Mouse (Mus musculus): ENCODE measurements at regions not wholly inside any gene's neighbourhood (a gene's known extent, or its start where the extent isn't known, plus 50 kb on each side); places are given as distances from the start of the nearest gene placed in this dataset.

- no peak for DNase-seq
Observed at GRCm38 (mm10) chr1:94582526-94582925, 530.2 kb upstream of the Pdcd1 start.

GRCm38 (mm10) chr1:94581650-94582405, 529.5 kb upstream of the Pdcd1 start:
- DNase-seq: no peak

- no peak for DNase-seq
Observed at GRCm38 (mm10) chr1:94532773-94533541, 480.6 kb upstream of the Pdcd1 start.

- DNase-seq: no peak
Observed at GRCm38 (mm10) chr1:94504080-94504520, 451.7 kb upstream of the Pdcd1 start.

GRCm38 (mm10) chr1:94503379-94504079, 451.2 kb upstream of the Pdcd1 start:
- DNase-seq: no peak

GRCm38 (mm10) chr1:94502066-94502861, 449.9 kb upstream of the Pdcd1 start:
- no peak for DNase-seq

GRCm38 (mm10) chr1:94496992-94497391, 444.6 kb upstream of the Pdcd1 start:
- DNase-seq: no peak

GRCm38 (mm10) chr1:94496341-94496740, 444.0 kb upstream of the Pdcd1 start:
- DNase-seq: no peak

GRCm38 (mm10) chr1:94487062-94487461, 434.7 kb upstream of the Pdcd1 start:
- DNase-seq: no peak

- DNase-seq: peak; percentile 61 to 63
Observed at GRCm38 (mm10) chr1:94469834-94470233, 417.5 kb upstream of the Pdcd1 start.

- no peak for DNase-seq
Observed at GRCm38 (mm10) chr1:94423731-94424130, 371.4 kb upstream of the Pdcd1 start.

- no peak for DNase-seq
Observed at GRCm38 (mm10) chr1:94413043-94413442, 360.7 kb upstream of the Pdcd1 start.

- DNase-seq: no peak
Observed at GRCm38 (mm10) chr1:94366606-94367005, 314.3 kb upstream of the Pdcd1 start.

GRCm38 (mm10) chr1:94356996-94357395, 304.6 kb upstream of the Pdcd1 start:
- DNase-seq: no peak

- no peak for DNase-seq
Observed at GRCm38 (mm10) chr1:94355873-94356272, 303.5 kb upstream of the Pdcd1 start.

GRCm38 (mm10) chr1:94342576-94342975, 290.2 kb upstream of the Pdcd1 start:
- DNase-seq: no peak

- DNase-seq: no peak
Observed at GRCm38 (mm10) chr1:94341237-94341636, 288.9 kb upstream of the Pdcd1 start.

- DNase-seq: no peak
Observed at GRCm38 (mm10) chr1:94318029-94318428, 265.7 kb upstream of the Pdcd1 start.

GRCm38 (mm10) chr1:94298395-94298794, 246.0 kb upstream of the Pdcd1 start:
- no peak for DNase-seq

GRCm38 (mm10) chr1:94272569-94272968, 220.2 kb upstream of the Pdcd1 start:
- no peak for DNase-seq

GRCm38 (mm10) chr1:94263313-94263712, 211.0 kb upstream of the Pdcd1 start:
- DNase-seq: no peak

- DNase-seq: no peak
Observed at GRCm38 (mm10) chr1:94235426-94235825, 183.1 kb upstream of the Pdcd1 start.

- no peak for DNase-seq
Observed at GRCm38 (mm10) chr1:94221006-94221405, 168.7 kb upstream of the Pdcd1 start.
